Mouse (Mus musculus) brain, embryonic 14.5 days (tissue): Measurements from ENCODE around the gene Pgs1.

Experiments
- CTCF ChIP-seq: fragments of 200-500 bp; IDR thresholded peaks from 2 replicates; pipeline ENCODE4 v1.5.1; 2012; ENCODE audit warnings: inconsistent platforms, mild to moderate bottlenecking, moderate library complexity, borderline replicate concordance; ENCODE audit not compliant: insufficient read depth, insufficient read length; ENCODE audit errors: extremely low read depth
- POLR2A ChIP-seq: fragments of 200-500 bp; IDR thresholded peaks from 2 replicates; pipeline ENCODE4 v1.6.1; 2012; ENCODE audit warnings: mild to moderate bottlenecking, inconsistent platforms, borderline replicate concordance; ENCODE audit not compliant: poor library complexity, insufficient read depth, insufficient read length, severe bottlenecking; ENCODE audit errors: extremely low read depth

DNA sequence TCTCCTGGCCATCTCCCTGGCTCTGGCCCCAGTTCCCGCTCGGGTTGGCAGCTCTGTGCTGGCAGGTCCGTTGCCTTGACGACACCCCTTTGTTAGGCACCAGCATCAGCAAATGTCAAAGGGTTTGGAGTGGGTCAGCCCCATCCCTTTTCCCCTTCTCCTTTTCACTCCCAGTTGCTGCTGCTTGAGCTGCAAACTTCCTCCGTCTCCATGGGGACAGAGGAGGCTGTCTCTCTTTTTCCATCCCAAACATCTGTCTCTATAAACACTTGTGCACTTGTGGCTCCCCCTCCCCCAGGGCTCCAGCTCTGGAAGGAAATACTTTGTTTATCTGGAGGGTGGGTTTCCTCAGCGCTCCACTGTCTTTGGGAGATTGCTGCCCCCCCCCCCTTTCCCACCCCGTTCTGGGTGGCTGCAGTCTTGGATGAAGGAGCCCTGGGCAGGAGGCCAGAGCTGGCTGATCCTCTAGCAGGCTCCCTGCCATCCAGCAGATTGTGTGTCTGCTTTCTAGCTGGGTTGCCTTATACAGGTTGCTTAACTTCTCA, 46.3 kb upstream of the Pgs1 start:
- no peak for TF ChIP-seq POLR2A
- no peak for TF ChIP-seq CTCF
